Mouse (Mus musculus) embryonic facial prominence, embryonic 10.5 days (tissue): Measurements from ENCODE around the gene Galnt14. TPM values are rescaled to one million over a fixed set of nuclear protein-coding genes. Genes with fewer than 3 reads are reported as not detected.
A peak's percentile ranks its signal among the peaks of the same experiment; 100 is the strongest.

ENCODE experiments used
- DNase-seq: peaks from one replicate; pipeline ENCODE4 v3.0.0-alpha.2; 2017; ENCODE audit warnings: low spot score
- H3K27ac ChIP-seq: fragments of 300-500 bp; sonication (generic); replicated peaks from 2 replicates; pipeline ENCODE4 v1.5.1; 2016; ENCODE audit warnings: mild to moderate bottlenecking
- H3K27me3 ChIP-seq: fragments of 300-500 bp; sonication (generic); replicated peaks from 2 replicates; pipeline ENCODE4 v1.6.1; 2016; ENCODE audit warnings: low read depth, mild to moderate bottlenecking; ENCODE audit not compliant: poor library complexity, severe bottlenecking
- H3K36me3 ChIP-seq: fragments of 300-500 bp; sonication (generic); replicated peaks from 2 replicates; pipeline ENCODE4 v1.6.1; 2016; ENCODE audit warnings: mild to moderate bottlenecking, moderate library complexity
- H3K4me1 ChIP-seq: fragments of 300-500 bp; sonication (generic); 2 replicates; pipeline ENCODE4 v1.6.1; 2016
- H3K4me3 ChIP-seq: fragments of 300-500 bp; sonication (generic); 2 replicates; pipeline ENCODE4 v1.5.1; 2016; ENCODE audit warnings: mild to moderate bottlenecking, moderate library complexity
- H3K9me3 ChIP-seq: fragments of 300-500 bp; sonication (generic); 2 replicates; pipeline ENCODE4 v1.6.1; 2016; ENCODE audit warnings: mild to moderate bottlenecking
- WGBS: fragments of 180-500 bp; shearing (Covaris S2); methylation state at CpG from one replicate; pipeline ENCODE4 v1.1.7; 2016; 5-methylcytosine and 5-hydroxymethylcytosine counted together
- polyA plus RNA-seq: library from polyadenylated mRNA; unstranded; fragments of >200 nt; fragmentation: Nextera tagmentation; extraction: Ambion mirVana; gene quantifications from 2 replicates; pipeline ENCODE4 v1.2.1, GENCODE M21; 2016

Gene Galnt14
- polyA plus RNA-seq, 1 experiment from 2014 or later: 1.9 TPM

- no peak for DNase-seq
- Histone ChIP-seq H3K4me1 (no peaks in the 10 kb centered on the region), H3K27me3 (no peaks in the 10 kb centered on the region), H3K36me3 (no peaks in the 10 kb centered on the region), H3K9me3 (no peaks in the 10 kb centered on the region), H3K27ac (no peak overlapping the region), H3K4me3 (no peak overlapping the region)
- 83% methylated on average over 6 of the region's 6 CpGs for WGBS
These were observed 110.3 kb downstream of the Galnt14 start for GRCm38 (mm10) chr17:73599923-73600322.

- no peaks in the 10 kb centered on the region for H3K36me3 ChIP-seq
- H3K9me3 ChIP-seq: no peaks in the 10 kb centered on the region
- H3K27ac ChIP-seq: no peak overlapping the region
- peaks cover 4% of the 10 kb centered on the region for H3K4me1 ChIP-seq
- WGBS: 88% methylated on average over 2 of the region's 2 CpGs
- H3K27me3 ChIP-seq: no peaks in the 10 kb centered on the region
- no peak for DNase-seq
- H3K4me3 ChIP-seq: no peak overlapping the region
These were observed 118.2 kb downstream of the Galnt14 start for GRCm38 (mm10) chr17:73592081-73592480.

- Histone ChIP-seq H3K36me3 (no peaks in the 10 kb centered on the region), H3K4me1 (peaks cover 14% of the 10 kb centered on the region), H3K27me3 (no peaks in the 10 kb centered on the region), H3K9me3 (no peaks in the 10 kb centered on the region), H3K27ac (no peak overlapping the region), H3K4me3 (no peak overlapping the region)
- peak; percentile 24 for DNase-seq
- WGBS: 68% methylated on average over 6 of the region's 6 CpGs
These were observed 122.7 kb downstream of the Galnt14 start for GRCm38 (mm10) chr17:73587573-73587972.

- DNase-seq: no peak
- WGBS: 64% methylated on average over 1 of the region's 1 CpGs
These were observed 136.1 kb downstream of the Galnt14 start for GRCm38 (mm10) chr17:73574186-73574585.

GRCm38 (mm10) chr17:73572881-73573280, 137.4 kb downstream of the Galnt14 start:
- H3K4me3 ChIP-seq: no peak overlapping the region
- H3K27ac ChIP-seq: 0 out of 2 replicates have a peak overlapping the region, but pooled peaks have one; percentile 4
- DNase-seq: no peak
- H3K36me3 ChIP-seq: no peaks in the 10 kb centered on the region
- H3K4me1 ChIP-seq: peaks cover 4% of the 10 kb centered on the region; the same call in 1 of the 2 replicates
- 70% methylated on average over 5 of the region's 5 CpGs for WGBS
- H3K9me3 ChIP-seq: no peaks in the 10 kb centered on the region
- H3K27me3 ChIP-seq: no peaks in the 10 kb centered on the region

More at GRCm38 (mm10) chr17:73574186-73574585, 136.1 kb downstream of the Galnt14 start:
- no peak overlapping the region for H3K27ac ChIP-seq
- no peak overlapping the region for H3K4me3 ChIP-seq
- H3K36me3 ChIP-seq: no peaks in the 10 kb centered on the region
- H3K27me3 ChIP-seq: no peaks in the 10 kb centered on the region
- H3K4me1 ChIP-seq: peaks cover 4% of the 10 kb centered on the region; the same call in 1 of the 2 replicates
- H3K9me3 ChIP-seq: no peaks in the 10 kb centered on the region

- Histone ChIP-seq H3K36me3 (no peaks in the 10 kb centered on the region), H3K9me3 (no peaks in the 10 kb centered on the region), H3K27me3 (no peaks in the 10 kb centered on the region), H3K27ac (no peak overlapping the region), H3K4me1 (peaks cover 4% of the 10 kb centered on the region; the same call in 1 of the 2 replicates), H3K4me3 (no peak overlapping the region)
- peak; percentile 50 for DNase-seq
- WGBS: 77% methylated on average over 5 of the region's 5 CpGs
These were observed 137.8 kb downstream of the Galnt14 start for GRCm38 (mm10) chr17:73572440-73572839.

GRCm38 (mm10) chr17:73571961-73572360, 138.3 kb downstream of the Galnt14 start:
- WGBS: 73% methylated on average over 4 of the region's 4 CpGs
- no peaks in the 10 kb centered on the region for H3K9me3 ChIP-seq
- H3K27me3 ChIP-seq: no peaks in the 10 kb centered on the region
- no peak overlapping the region for H3K4me3 ChIP-seq
- no peak for DNase-seq
- H3K27ac ChIP-seq: no peak overlapping the region
- H3K4me1 ChIP-seq: peaks cover 4% of the 10 kb centered on the region; the same call in 1 of the 2 replicates
- no peaks in the 10 kb centered on the region for H3K36me3 ChIP-seq

GRCm38 (mm10) chr17:73568204-73568603, 142.0 kb downstream of the Galnt14 start:
- no peak for DNase-seq
- Histone ChIP-seq H3K4me3 (no peak overlapping the region), H3K4me1 (peaks cover 4% of the 10 kb centered on the region; the same call in 1 of the 2 replicates), H3K9me3 (no peaks in the 10 kb centered on the region), H3K36me3 (no peaks in the 10 kb centered on the region), H3K27ac (no peak overlapping the region), H3K27me3 (no peaks in the 10 kb centered on the region)
- WGBS: 68% methylated on average over 9 of the region's 9 CpGs

- DNase-seq: no peak
- no peak overlapping the region for H3K4me3 ChIP-seq
- no peaks in the 10 kb centered on the region for H3K9me3 ChIP-seq
- no peak overlapping the region for H3K27ac ChIP-seq
- H3K36me3 ChIP-seq: no peaks in the 10 kb centered on the region
- 81% methylated on average over 3 of the region's 3 CpGs for WGBS
- 0 out of 2 replicates have a peak, but pooled peaks cover 5% of the 10 kb centered on the region for H3K4me1 ChIP-seq
- no peaks in the 10 kb centered on the region for H3K27me3 ChIP-seq
These were observed 149.1 kb downstream of the Galnt14 start for GRCm38 (mm10) chr17:73561149-73561548.

- no peak overlapping the region for H3K27ac ChIP-seq
- no peak for DNase-seq
- H3K9me3 ChIP-seq: no peaks in the 10 kb centered on the region
- 89% methylated on average over 5 of the region's 5 CpGs for WGBS
- H3K4me3 ChIP-seq: no peak overlapping the region
- H3K4me1 ChIP-seq: 0 out of 2 replicates have a peak, but pooled peaks cover 5% of the 10 kb centered on the region
- H3K36me3 ChIP-seq: no peaks in the 10 kb centered on the region
- no peaks in the 10 kb centered on the region for H3K27me3 ChIP-seq
These were observed 150.0 kb downstream of the Galnt14 start for GRCm38 (mm10) chr17:73560208-73560784.

GRCm38 (mm10) chr17:73559498-73559897, 150.8 kb downstream of the Galnt14 start:
- Histone ChIP-seq H3K27me3 (no peaks in the 10 kb centered on the region), H3K36me3 (no peaks in the 10 kb centered on the region), H3K27ac (no peak overlapping the region), H3K4me1 (0 out of 2 replicates have a peak, but pooled peaks cover 5% of the 10 kb centered on the region), H3K4me3 (no peak overlapping the region), H3K9me3 (no peaks in the 10 kb centered on the region)
- no peak for DNase-seq
- 84% methylated on average over 4 of the region's 4 CpGs for WGBS

- no peak for DNase-seq
- WGBS: 84% methylated on average over 3 of the region's 3 CpGs
- Histone ChIP-seq H3K27ac (no peak overlapping the region), H3K9me3 (no peaks in the 10 kb centered on the region), H3K4me3 (no peak overlapping the region), H3K27me3 (no peaks in the 10 kb centered on the region), H3K36me3 (no peaks in the 10 kb centered on the region), H3K4me1 (0 out of 2 replicates have a peak, but pooled peaks cover 5% of the 10 kb centered on the region)
These were observed 153.2 kb downstream of the Galnt14 start for GRCm38 (mm10) chr17:73557101-73557500.

GRCm38 (mm10) chr17:73556436-73556835, 153.8 kb downstream of the Galnt14 start:
- Histone ChIP-seq H3K27me3 (no peaks in the 10 kb centered on the region), H3K4me3 (no peak overlapping the region), H3K4me1 (0 out of 2 replicates have a peak, but pooled peaks cover 3% of the 10 kb centered on the region), H3K36me3 (no peaks in the 10 kb centered on the region), H3K27ac (no peak overlapping the region), H3K9me3 (no peaks in the 10 kb centered on the region)
- DNase-seq: no peak
- 93% methylated on average over 2 of the region's 2 CpGs for whole genome bisulfite sequencing
